Mouse (Mus musculus) kidney, embryonic 14.5 days (tissue): ENCODE data around the gene Plce1. TPM values are rescaled to one million over a fixed set of nuclear protein-coding genes. Genes with fewer than 3 reads are reported as not detected.

Source experiments
- ATAC-seq: fragments of 200-750 bp; cut with Nextera tagmentation; 2 replicates; pipeline ENCODE4 v1.8.0; 2017; ENCODE audit warnings: moderate number of reproducible peaks, mild to moderate bottlenecking, moderate TSS enrichment, moderate library complexity; ENCODE audit not compliant: low FRiP score, low TSS enrichment
- H3K27ac ChIP-seq: fragments of 300-500 bp; sonication (generic); 2 replicates; pipeline ENCODE4 v1.5.1; 2014; ENCODE audit warnings: low read depth, mild to moderate bottlenecking, low read length, moderate library complexity, mixed read lengths
- H3K27me3 ChIP-seq: fragments of 300-500 bp; sonication (generic); 2 replicates; pipeline ENCODE4 v1.6.1; 2014; ENCODE audit warnings: mild to moderate bottlenecking, low read length; ENCODE audit not compliant: control insufficient read depth, insufficient read depth
- H3K36me3 ChIP-seq: fragments of 300-500 bp; sonication (generic); 2 replicates; pipeline ENCODE4 v1.6.1; 2014; ENCODE audit warnings: low read length, mixed read lengths; ENCODE audit not compliant: control insufficient read depth, insufficient read depth
- H3K4me1 ChIP-seq: fragments of 300-500 bp; sonication (generic); 2 replicates; pipeline ENCODE4 v1.6.1; 2014; ENCODE audit warnings: low read length, mixed read lengths; ENCODE audit not compliant: control insufficient read depth, insufficient read depth
- H3K4me2 ChIP-seq: fragments of 300-500 bp; sonication (generic); replicated peaks from 2 replicates; pipeline ENCODE4 v1.6.1; 2014; ENCODE audit warnings: low read depth, mild to moderate bottlenecking, low read length
- H3K4me3 ChIP-seq: fragments of 300-500 bp; sonication (generic); 2 replicates; pipeline ENCODE4 v1.5.1; 2014; ENCODE audit warnings: mild to moderate bottlenecking, low read length
- H3K9ac ChIP-seq: fragments of 300-500 bp; sonication (generic); 2 replicates; pipeline ENCODE4 v1.6.1; 2014; ENCODE audit warnings: low read depth, mild to moderate bottlenecking, low read length, moderate library complexity
- H3K9me3 ChIP-seq: fragments of 300-500 bp; sonication (generic); 2 replicates; pipeline ENCODE4 v1.6.1; 2016; ENCODE audit warnings: low read length; ENCODE audit not compliant: control insufficient read depth
- WGBS: fragments of 180-500 bp; shearing (Covaris S2); extraction: QIAGEN DNeasy Blood & Tissue Kit; methylation state at CpG from one replicate; pipeline ENCODE4 v1.1.7; 2014; 5-methylcytosine and 5-hydroxymethylcytosine counted together
- polyA plus RNA-seq: library from polyadenylated mRNA; unstranded; fragments of >200 nt; fragmentation: Nextera tagmentation; extraction: Ambion mirVana; gene quantifications from 2 replicates; pipeline ENCODE4 v1.2.1, GENCODE M21; 2014

Plce1 gene
- 3.4 and 3.6 TPM in 2 replicates for polyA plus RNA-seq

DNA sequence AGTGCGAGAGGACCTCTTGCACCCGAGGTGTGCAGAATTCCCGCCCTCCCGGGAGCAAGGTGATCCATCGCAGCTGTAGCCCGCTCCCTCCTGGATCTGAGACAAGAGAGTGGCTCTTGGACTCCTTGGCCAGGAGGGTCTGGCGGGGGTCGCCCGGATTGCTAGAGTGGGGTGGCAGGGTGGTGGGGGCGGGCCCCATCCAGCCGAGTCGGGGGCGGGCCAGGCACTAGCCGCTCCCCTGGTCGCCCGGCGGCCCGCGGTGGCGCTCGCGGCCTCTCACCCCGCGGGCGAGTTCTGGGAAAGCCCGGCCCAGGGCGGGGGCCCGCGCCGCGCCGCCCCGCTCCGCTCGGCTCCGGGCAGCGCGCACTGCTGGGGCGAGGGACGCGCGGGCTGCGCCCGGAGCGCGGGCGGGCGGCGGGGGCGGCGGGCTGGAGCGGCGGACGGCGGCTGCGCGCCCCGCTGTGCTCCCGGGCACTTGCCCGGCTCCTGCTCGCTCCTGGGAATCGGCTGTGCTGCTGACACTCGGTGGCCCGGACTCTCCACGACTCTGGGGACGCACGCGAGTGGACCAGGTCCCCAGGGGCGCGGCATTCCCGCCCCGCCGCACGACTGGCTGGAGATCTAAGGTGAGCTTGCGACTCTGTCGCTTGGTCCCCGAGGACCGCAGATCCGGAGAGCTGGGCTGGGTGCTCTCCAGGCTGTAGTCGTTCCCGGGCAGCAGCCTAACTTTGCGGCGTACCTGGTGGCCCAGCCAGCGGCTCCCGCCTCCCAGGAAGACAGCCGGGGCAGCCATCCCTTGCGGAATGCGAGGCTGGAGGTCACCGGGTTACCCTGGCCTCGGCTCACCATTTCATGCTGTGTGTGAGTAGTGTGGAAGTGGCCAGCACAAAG is at the start of gene Plce1:
Gene Plce1, plus strand, starts transcription at position 379 of the 891 bp plus-strand sequence.
- no peaks in the 10 kb centered on the region for H3K36me3 ChIP-seq
- H3K4me1 ChIP-seq, result 0 out of 2 replicates have a peak, but pooled peaks cover 3% of the 10 kb centered on the region
- 1% methylated on average over 60 of the region's 90 CpGs for WGBS
- H3K9me3 ChIP-seq, result no peaks in the 10 kb centered on the region
- H3K9ac ChIP-seq, result peak within 1 kb of the TSS; percentile 67
- peak; percentile 83 for ATAC-seq
- no peak within 1 kb of the TSS for H3K27ac ChIP-seq
- peak within 1 kb of the TSS; percentile 61 for H3K4me3 ChIP-seq
- H3K4me2 ChIP-seq, result peak within 1 kb of the TSS; percentile 96
- peaks cover 9% of the 10 kb centered on the region for H3K27me3 ChIP-seq

DNA sequence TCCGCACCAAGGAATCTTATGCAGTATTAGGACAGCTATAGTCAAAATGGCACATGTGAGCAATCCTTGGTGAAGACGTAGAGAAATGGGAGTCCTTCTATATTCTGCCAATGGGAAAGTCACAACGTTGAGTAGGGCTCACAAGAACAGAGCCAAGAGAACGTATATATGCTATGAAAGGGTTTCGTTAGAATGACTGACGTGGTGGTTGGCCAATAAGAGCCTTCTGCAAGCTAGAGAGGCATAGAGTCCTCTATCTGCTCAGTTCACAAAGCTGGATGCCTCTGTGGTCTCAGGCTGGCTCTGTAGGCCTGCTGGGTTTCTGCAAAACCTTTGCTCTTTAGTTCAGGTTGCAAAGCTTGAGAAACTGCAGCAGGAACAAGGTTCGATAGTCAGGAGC is 49.6 kb upstream of the Plce1 start:
- no peaks in the 10 kb centered on the region for H3K36me3 ChIP-seq
- WGBS, result 76% methylated on average over 7 of the region's 7 CpGs
- H3K27ac ChIP-seq, result no peak overlapping the region
- no peak overlapping the region for H3K4me2 ChIP-seq
- H3K9me3 ChIP-seq, result peaks cover 4% of the 10 kb centered on the region; the same call in 1 of the 2 replicates
- H3K27me3 ChIP-seq, result no peaks in the 10 kb centered on the region
- H3K4me1 ChIP-seq, result no peaks in the 10 kb centered on the region
- H3K9ac ChIP-seq, result no peak overlapping the region
- no peak overlapping the region for H3K4me3 ChIP-seq
- ATAC-seq, result no peak

DNA sequence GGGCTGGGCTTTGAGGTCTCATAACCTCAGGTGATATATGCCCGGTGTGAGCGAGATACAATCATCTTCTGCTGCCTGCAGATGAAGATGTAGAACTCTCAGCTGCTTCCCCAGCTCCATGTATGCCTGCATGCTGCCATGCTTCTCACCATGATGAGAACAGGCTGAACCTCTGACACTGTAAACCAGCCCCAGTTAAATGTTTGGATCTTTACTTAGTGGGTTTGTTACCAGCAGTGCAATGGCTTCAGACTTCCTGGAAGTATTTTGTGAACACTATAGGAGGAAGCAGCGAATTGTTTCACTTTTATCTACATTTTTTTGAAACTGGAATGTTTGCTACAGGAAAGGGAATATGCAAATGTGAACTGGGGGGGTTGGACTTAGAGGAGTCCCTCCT is 48.9 kb upstream of the Plce1 start:
- whole genome bisulfite sequencing, result 70% methylated on average over 3 of the region's 3 CpGs
- H3K27me3 ChIP-seq, result no peaks in the 10 kb centered on the region
- H3K27ac ChIP-seq, result no peak overlapping the region
- H3K36me3 ChIP-seq, result no peaks in the 10 kb centered on the region
- ATAC-seq, result no peak
- H3K9ac ChIP-seq, result no peak overlapping the region
- no peak overlapping the region for H3K4me2 ChIP-seq
- H3K4me1 ChIP-seq, result no peaks in the 10 kb centered on the region
- H3K9me3 ChIP-seq, result peaks cover 4% of the 10 kb centered on the region; the same call in 1 of the 2 replicates
- H3K4me3 ChIP-seq, result no peak overlapping the region

DNA sequence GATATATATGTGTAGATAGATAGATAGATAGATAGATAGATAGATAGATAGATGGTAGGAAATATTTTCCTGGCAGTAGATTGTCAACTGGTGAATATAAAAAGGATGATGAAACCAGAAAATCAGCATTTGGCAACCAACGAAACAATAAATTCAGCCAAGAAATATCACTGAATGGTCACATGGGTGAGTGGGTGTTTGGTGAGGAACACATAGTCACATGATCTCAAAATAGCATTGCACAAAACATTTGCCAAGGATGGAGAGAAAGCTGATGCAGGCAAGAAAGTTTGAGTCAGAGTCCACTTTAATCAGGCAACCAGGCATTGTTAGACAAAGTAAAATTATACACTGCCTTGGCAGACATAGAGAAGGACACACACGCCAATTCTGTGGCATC is 47.5 kb upstream of the Plce1 start:
- H3K9me3 ChIP-seq, result peaks cover 4% of the 10 kb centered on the region; the same call in 1 of the 2 replicates
- no peaks in the 10 kb centered on the region for H3K36me3 ChIP-seq
- no peaks in the 10 kb centered on the region for H3K27me3 ChIP-seq
- H3K4me2 ChIP-seq, result no peak overlapping the region
- H3K4me3 ChIP-seq, result no peak overlapping the region
- WGBS, result 84% methylated on average over 2 of the region's 2 CpGs
- H3K9ac ChIP-seq, result no peak overlapping the region
- no peak overlapping the region for H3K27ac ChIP-seq
- H3K4me1 ChIP-seq, result no peaks in the 10 kb centered on the region
- ATAC-seq, result no peak

DNA sequence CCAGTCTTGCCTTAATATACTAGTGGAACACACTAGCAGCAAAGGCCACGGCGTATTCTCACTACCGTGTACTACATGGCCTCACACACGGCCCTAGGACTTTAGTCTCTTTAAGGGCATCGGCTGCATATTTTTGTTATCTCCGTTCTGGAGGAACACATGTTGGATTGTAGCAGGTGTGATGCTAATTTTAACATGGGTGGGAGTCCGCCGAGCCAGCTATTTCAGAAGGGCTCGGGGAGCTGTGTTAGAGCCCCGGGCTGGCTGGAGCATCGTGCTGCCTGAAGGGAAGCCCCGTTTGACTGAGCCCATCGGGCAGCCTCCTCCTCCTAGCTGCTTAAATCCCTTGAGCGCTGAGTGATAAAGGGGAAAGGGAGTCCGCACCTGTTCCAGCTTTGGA is 45.7 kb upstream of the Plce1 start:
- Histone ChIP-seq H3K27ac (no peak overlapping the region), H3K27me3 (no peaks in the 10 kb centered on the region), H3K4me1 (no peaks in the 10 kb centered on the region), H3K9ac (no peak overlapping the region), H3K4me3 (no peak overlapping the region), H3K9me3 (peaks cover 4% of the 10 kb centered on the region; the same call in 1 of the 2 replicates), H3K36me3 (no peaks in the 10 kb centered on the region), H3K4me2 (no peak overlapping the region)
- ATAC-seq, result no peak
- WGBS, result 94% methylated on average over 15 of the region's 15 CpGs

DNA sequence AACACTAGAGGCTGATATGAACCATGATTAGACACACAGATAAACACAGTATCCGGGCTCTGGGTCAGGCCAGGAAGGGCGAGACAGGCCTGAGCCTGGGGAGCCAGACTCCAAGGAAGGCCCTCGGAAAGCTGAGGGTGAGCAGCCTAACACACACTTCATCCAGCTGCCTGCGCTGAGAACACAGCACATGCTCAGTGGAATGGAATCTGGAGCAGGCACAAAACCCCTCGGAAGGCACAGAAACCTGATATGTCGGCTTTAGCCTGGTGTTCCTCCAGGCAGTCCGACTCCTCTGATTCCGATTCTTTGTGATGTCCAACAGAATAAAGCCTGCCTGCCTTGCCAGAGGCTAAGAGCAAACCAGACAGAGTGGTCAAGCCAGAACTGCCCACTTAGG is 39.0 kb upstream of the Plce1 start:
- H3K4me1 ChIP-seq, result no peaks in the 10 kb centered on the region
- no peaks in the 10 kb centered on the region for H3K9me3 ChIP-seq
- H3K4me3 ChIP-seq, result no peak overlapping the region
- H3K27me3 ChIP-seq, result no peaks in the 10 kb centered on the region
- no peaks in the 10 kb centered on the region for H3K36me3 ChIP-seq
- H3K27ac ChIP-seq, result no peak overlapping the region
- no peak overlapping the region for H3K9ac ChIP-seq
- no peak for ATAC-seq
- WGBS, result 42% methylated on average over 8 of the region's 8 CpGs
- no peak overlapping the region for H3K4me2 ChIP-seq

DNA sequence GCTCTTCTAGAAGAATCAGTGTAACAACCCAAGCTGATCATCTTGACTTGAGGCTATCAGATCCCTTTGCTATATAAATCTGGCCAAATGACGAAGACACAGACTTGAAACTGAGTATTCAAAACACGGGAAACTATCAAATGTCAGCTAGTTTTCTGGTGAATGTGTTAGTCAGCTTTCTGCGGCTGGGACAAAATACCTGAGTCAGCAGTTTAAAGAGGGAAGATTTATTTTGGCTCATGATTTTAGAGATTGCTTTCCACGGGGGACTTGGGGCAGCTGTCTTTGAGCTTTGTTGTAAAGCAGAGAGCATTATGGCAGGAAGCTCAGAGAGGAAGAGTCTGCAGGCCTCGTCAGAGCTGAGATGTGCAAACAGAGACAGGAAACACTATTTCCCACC is 35.2 kb upstream of the Plce1 start:
- WGBS, result 39% methylated on average over 5 of the region's 5 CpGs
- no peak for ATAC-seq

DNA sequence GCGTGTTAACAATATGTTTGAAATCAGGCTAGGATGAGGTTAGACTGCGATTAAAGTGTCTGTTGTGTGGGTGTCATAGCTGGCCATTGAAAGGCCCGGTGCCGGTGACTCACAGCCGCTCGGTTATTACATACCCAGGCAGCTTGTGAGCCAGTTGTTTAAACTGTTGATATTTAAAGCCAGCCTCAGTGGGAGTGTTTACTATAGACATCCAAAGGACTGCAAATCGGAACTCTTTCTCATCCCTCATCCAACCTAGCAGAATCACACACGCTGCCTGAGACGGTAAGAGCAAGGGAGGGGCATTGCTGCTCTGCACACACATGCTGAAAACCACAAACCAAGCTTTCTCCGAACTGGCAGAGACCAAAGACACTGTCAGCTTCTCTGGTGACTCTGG is 25.7 kb upstream of the Plce1 start:
- no peak overlapping the region for H3K4me2 ChIP-seq
- no peaks in the 10 kb centered on the region for H3K4me1 ChIP-seq
- no peak overlapping the region for H3K27ac ChIP-seq
- H3K27me3 ChIP-seq, result no peaks in the 10 kb centered on the region
- no peaks in the 10 kb centered on the region for H3K9me3 ChIP-seq
- H3K36me3 ChIP-seq, result no peaks in the 10 kb centered on the region
- no peak for ATAC-seq
- WGBS, result 85% methylated on average over 10 of the region's 10 CpGs
- no peak overlapping the region for H3K4me3 ChIP-seq
- no peak overlapping the region for H3K9ac ChIP-seq

More for the DNA sequence above, 35.2 kb upstream of the Plce1 start:
- H3K4me3 ChIP-seq, result no peak overlapping the region
- no peaks in the 10 kb centered on the region for H3K36me3 ChIP-seq
- H3K27me3 ChIP-seq, result no peaks in the 10 kb centered on the region
- no peaks in the 10 kb centered on the region for H3K9me3 ChIP-seq
- H3K4me1 ChIP-seq, result no peaks in the 10 kb centered on the region
- H3K9ac ChIP-seq, result no peak overlapping the region
- no peak overlapping the region for H3K4me2 ChIP-seq
- no peak overlapping the region for H3K27ac ChIP-seq

DNA sequence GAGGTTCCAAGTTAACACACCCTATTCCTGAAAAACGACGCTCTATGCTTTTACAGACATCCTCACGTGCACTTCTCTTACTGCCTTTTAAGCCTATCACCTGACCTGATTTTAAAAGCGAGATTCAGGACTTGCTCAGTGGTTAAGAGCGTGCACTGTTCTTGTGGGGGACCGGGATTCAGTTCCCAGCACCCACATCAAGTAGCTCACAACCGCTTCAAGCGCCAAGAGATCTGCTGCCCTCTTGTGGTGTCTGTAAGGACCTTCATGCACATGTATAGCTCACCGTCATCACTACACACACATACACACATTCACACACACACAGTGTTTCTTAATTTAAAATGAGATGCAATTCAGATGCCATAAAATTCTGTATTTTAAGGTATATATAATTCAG is 21.9 kb upstream of the Plce1 start:
- Histone ChIP-seq H3K36me3 (no peaks in the 10 kb centered on the region), H3K4me3 (no peak overlapping the region), H3K4me2 (no peak overlapping the region), H3K27ac (no peak overlapping the region), H3K9ac (no peak overlapping the region), H3K4me1 (no peaks in the 10 kb centered on the region), H3K9me3 (no peaks in the 10 kb centered on the region), H3K27me3 (no peaks in the 10 kb centered on the region)
- WGBS, result 96% methylated on average over 9 of the region's 9 CpGs
- no peak for ATAC-seq
